Mouse (Mus musculus): Measurements from ENCODE around the gene Wdr91. TPM values are rescaled to one million over a fixed set of nuclear protein-coding genes. Genes with fewer than 3 reads are reported as not detected.

Wdr91 gene
- polyA plus RNA-seq, 1 experiment from 2014 or later: 9.4 TPM

GRCm38 (mm10) chr6:34868507-34869217 is 42.0 kb downstream of the Wdr91 start:
- Histone ChIP-seq H3K36me3 (peaks cover 5% of the 10 kb centered on the region; the same call in 1 of the 2 replicates), H3K4me2 (peak overlapping the region; percentile 43; the same call in 1 of the 2 replicates), H3K4me1 (peaks cover 64% of the 10 kb centered on the region), H3K9ac (no peak overlapping the region), H3K27me3 (replicated peaks) (no peaks in the 10 kb centered on the region), H3K9me3 (no peaks in the 10 kb centered on the region), H3K27ac (replicated peaks) (0 out of 2 replicates have a peak overlapping the region, but pooled peaks have one; percentile 28), H3K4me3 (no peak overlapping the region)
- no peak for ATAC-seq (ENCODE audit: extremely low read depth, insufficient number of reproducible peaks, low FRiP score, low TSS enrichment)
- WGBS: 67% methylated on average over 20 of the region's 20 CpGs

- Histone ChIP-seq H3K36me3 (no peaks in the 10 kb centered on the region), H3K4me2 (no peak overlapping the region), H3K27ac (replicated peaks) (no peak overlapping the region), H3K27me3 (replicated peaks) (no peaks in the 10 kb centered on the region), H3K4me3 (no peak overlapping the region), H3K9ac (no peak overlapping the region), H3K9me3 (no peaks in the 10 kb centered on the region), H3K4me1 (peaks cover 70% of the 10 kb centered on the region)
- ATAC-seq (ENCODE audit: extremely low read depth, insufficient number of reproducible peaks, low FRiP score, low TSS enrichment): no peak
- WGBS: 65% methylated on average over 10 of the region's 10 CpGs
Measured at GRCm38 (mm10) chr6:34867995-34868350, 42.7 kb downstream of the Wdr91 start.

- no peaks in the 10 kb centered on the region for H3K9me3 ChIP-seq
- H3K4me2 ChIP-seq: no peak overlapping the region
- no peaks in the 10 kb centered on the region for H3K36me3 ChIP-seq
- no peak overlapping the region for H3K4me3 ChIP-seq
- peaks cover 73% of the 10 kb centered on the region for H3K4me1 ChIP-seq
- no peak overlapping the region for H3K9ac ChIP-seq
- no peak overlapping the region for H3K27ac ChIP-seq (replicated peaks)
- no peaks in the 10 kb centered on the region for H3K27me3 ChIP-seq (replicated peaks)
- ATAC-seq (ENCODE audit: extremely low read depth, insufficient number of reproducible peaks, low FRiP score, low TSS enrichment): no peak
- WGBS: 76% methylated on average over 16 of the region's 16 CpGs
Measured at GRCm38 (mm10) chr6:34867301-34867994, 43.2 kb downstream of the Wdr91 start.

- H3K9ac ChIP-seq: no peak overlapping the region
- H3K27me3 ChIP-seq (replicated peaks): no peaks in the 10 kb centered on the region
- H3K9me3 ChIP-seq: no peaks in the 10 kb centered on the region
- H3K36me3 ChIP-seq: no peaks in the 10 kb centered on the region
- H3K4me3 ChIP-seq: no peak overlapping the region
- peaks cover 73% of the 10 kb centered on the region for H3K4me1 ChIP-seq
- no peak for ATAC-seq (ENCODE audit: extremely low read depth, insufficient number of reproducible peaks, low FRiP score, low TSS enrichment)
- WGBS: 67% methylated on average over 8 of the region's 8 CpGs
- no peak overlapping the region for H3K4me2 ChIP-seq
- peak overlapping the region; percentile 66; the same call in 1 of the 2 replicates for H3K27ac ChIP-seq (replicated peaks)
Measured at GRCm38 (mm10) chr6:34866786-34867185, 43.9 kb downstream of the Wdr91 start.

GRCm38 (mm10) chr6:34865711-34866593 is 44.7 kb downstream of the Wdr91 start:
- Histone ChIP-seq H3K9ac (no peak overlapping the region), H3K27me3 (replicated peaks) (no peaks in the 10 kb centered on the region), H3K36me3 (no peaks in the 10 kb centered on the region), H3K27ac (replicated peaks) (peak overlapping the region; percentile 66), H3K4me3 (no peak overlapping the region), H3K9me3 (no peaks in the 10 kb centered on the region), H3K4me1 (peaks cover 70% of the 10 kb centered on the region), H3K4me2 (no peak overlapping the region)
- 46% methylated on average over 7 of the region's 7 CpGs for WGBS
- ATAC-seq (ENCODE audit: extremely low read depth, insufficient number of reproducible peaks, low FRiP score, low TSS enrichment): no peak

- Histone ChIP-seq H3K4me2 (no peak overlapping the region), H3K9me3 (no peaks in the 10 kb centered on the region), H3K36me3 (no peaks in the 10 kb centered on the region), H3K4me1 (peaks cover 65% of the 10 kb centered on the region), H3K9ac (no peak overlapping the region), H3K27me3 (replicated peaks) (no peaks in the 10 kb centered on the region), H3K27ac (replicated peaks) (peak overlapping the region; percentile 66), H3K4me3 (no peak overlapping the region)
- 39% methylated on average over 5 of the region's 5 CpGs for WGBS
- ATAC-seq (ENCODE audit: extremely low read depth, insufficient number of reproducible peaks, low FRiP score, low TSS enrichment): no peak
Measured at GRCm38 (mm10) chr6:34865213-34865612, 45.5 kb downstream of the Wdr91 start.

- peak overlapping the region; percentile 46; the same call in 1 of the 2 replicates for H3K27ac ChIP-seq (replicated peaks)
- H3K27me3 ChIP-seq (replicated peaks): no peaks in the 10 kb centered on the region
- no peak overlapping the region for H3K9ac ChIP-seq
- H3K9me3 ChIP-seq: no peaks in the 10 kb centered on the region
- H3K36me3 ChIP-seq: no peaks in the 10 kb centered on the region
- peak overlapping the region; percentile 58 for H3K4me2 ChIP-seq
- 45% methylated on average over 9 of the region's 9 CpGs for WGBS
- peaks cover 55% of the 10 kb centered on the region for H3K4me1 ChIP-seq
- no peak overlapping the region for H3K4me3 ChIP-seq
- ATAC-seq (ENCODE audit: extremely low read depth, insufficient number of reproducible peaks, low FRiP score, low TSS enrichment): no peak
Measured at GRCm38 (mm10) chr6:34863786-34864514, 46.7 kb downstream of the Wdr91 start.

- Histone ChIP-seq H3K4me1 (peaks cover 47% of the 10 kb centered on the region), H3K9ac (peak within 1 kb of the TSS; percentile 74), H3K36me3 (no peaks in the 10 kb centered on the region), H3K4me2 (peak within 1 kb of the TSS; percentile 58), H3K9me3 (no peaks in the 10 kb centered on the region), H3K27ac (replicated peaks) (peak within 1 kb of the TSS; percentile 46), H3K4me3 (peak within 1 kb of the TSS; percentile 39), H3K27me3 (replicated peaks) (no peaks in the 10 kb centered on the region)
- 29% methylated on average over 11 of the region's 11 CpGs for WGBS
- no peak for ATAC-seq (ENCODE audit: extremely low read depth, insufficient number of reproducible peaks, low FRiP score, low TSS enrichment)
Measured at GRCm38 (mm10) chr6:34862791-34863403, 47.8 kb downstream of the Wdr91 start, which contains the start of gene Tmem140. TSS of gene Tmem140 (plus strand) at chr6:34863146.

- 84% methylated on average over 6 of the region's 6 CpGs for WGBS
- Histone ChIP-seq H3K36me3 (no peaks in the 10 kb centered on the region), H3K4me1 (peaks cover 47% of the 10 kb centered on the region), H3K4me2 (peak overlapping the region; percentile 58), H3K9ac (no peak overlapping the region), H3K9me3 (no peaks in the 10 kb centered on the region), H3K27ac (replicated peaks) (no peak overlapping the region), H3K4me3 (no peak overlapping the region; the same call in 1 of the 2 replicates), H3K27me3 (replicated peaks) (no peaks in the 10 kb centered on the region)
- ATAC-seq (ENCODE audit: extremely low read depth, insufficient number of reproducible peaks, low FRiP score, low TSS enrichment): no peak
Measured at GRCm38 (mm10) chr6:34862381-34862780, 48.3 kb downstream of the Wdr91 start.

GRCm38 (mm10) chr6:34861546-34862053 is 49.1 kb downstream of the Wdr91 start:
- no peak overlapping the region for H3K27ac ChIP-seq (replicated peaks)
- H3K4me2 ChIP-seq: no peak overlapping the region
- H3K4me3 ChIP-seq: no peak overlapping the region
- no peaks in the 10 kb centered on the region for H3K9me3 ChIP-seq
- H3K4me1 ChIP-seq: peaks cover 40% of the 10 kb centered on the region
- WGBS: 80% methylated on average over 11 of the region's 11 CpGs
- no peak overlapping the region for H3K9ac ChIP-seq
- H3K36me3 ChIP-seq: no peaks in the 10 kb centered on the region
- ATAC-seq (ENCODE audit: extremely low read depth, insufficient number of reproducible peaks, low FRiP score, low TSS enrichment): no peak
- no peaks in the 10 kb centered on the region for H3K27me3 ChIP-seq (replicated peaks)
